Mouse (Mus musculus): ENCODE measurements around the gene Dusp21. TPM values are rescaled to one million over a fixed set of nuclear protein-coding genes. Genes with fewer than 3 reads are reported as not detected.

Gene Dusp21
- not detected for polyA plus RNA-seq (2014; fragmentation: Illumina TruSeq; extraction: RNeasy Lipid Tissue Mini Kit (QIAGEN cat#74804); ENCODE audit: insufficient read depth, low read depth, low replicate concordance)

GRCm38 (mm10) chrX:18145557-18145956, at the start of gene Dusp21:
Gene Dusp21, plus strand, starts transcription at chrX:18145857.

GRCm38 (mm10) chrX:18162192-18162857, 16.7 kb downstream of the Dusp21 start, which contains the start of gene Kdm6a:
Gene Kdm6a, plus strand, starts transcription at chrX:18162575.

Other genes starting within 250 kb of the Dusp21 start
- 13.9 TPM for gene Kdm6a, start 16.7 kb downstream of the Dusp21 start, polyA plus RNA-seq (2014; fragmentation: Illumina TruSeq; extraction: RNeasy Lipid Tissue Mini Kit (QIAGEN cat#74804); ENCODE audit: insufficient read depth, low read depth, low replicate concordance)

Data from lung, adult 10 weeks (tissue).